Mouse (Mus musculus) left cerebral cortex, adult 2 months (tissue): ENCODE measurements at regions not wholly inside any gene's neighbourhood (a gene's known extent, or its start where the extent isn't known, plus 50 kb on each side); places are given as distances from the start of the nearest gene placed in this dataset.

Source experiments
- DNase-seq, 2 experiments: peaks; one replicate each; pipeline ENCODE4 v3.0.0; 2021 to 2022; ENCODE audit warnings: low spot score in 2 of 2, mixed read lengths in 1 of 2; ENCODE audit errors: extremely low spot score in 1 of 2
- H3K27ac ChIP-seq: fragments of 200-600 bp; 2 replicates; pipeline ENCODE4 v1.8.1; 2022
- H3K4me3 ChIP-seq: fragments of 200-600 bp; 2 replicates; pipeline ENCODE4 v1.8.1; 2022
- CTCF ChIP-seq: fragments of 200-600 bp; IDR thresholded peaks from 2 replicates; pipeline ENCODE4 v1.8.1; 2022; ENCODE audit warnings: antibody characterized with exemption, mild to moderate bottlenecking, moderate library complexity
- intact Hi-C: fragments of 180-260 bp; cut with DNase I; formaldehyde crosslinking; loops from one replicate; pipeline ENCODE4 v1.15.1; 2025
- microRNA-seq, 2 experiments: library from miRNA; unstranded; fragments of <30 nt; microRNA quantifications; one replicate each; pipeline ENCODE4 v1.2.0; 2021

GRCm38 (mm10) chr3:151384850-151385249 is 52.8 kb upstream of the Adgrl4 start:
- no peak for DNase-seq
- TF ChIP-seq CTCF = no peak
- Histone ChIP-seq H3K4me3 (no peak overlapping the region), H3K27ac (no peak overlapping the region)
- intact Hi-C loops = no loop called here

GRCm38 (mm10) chr3:151386103-151386502 is 51.6 kb upstream of the Adgrl4 start:
- Histone ChIP-seq H3K4me3 (no peak overlapping the region), H3K27ac (no peak overlapping the region)
- intact Hi-C loops = no loop called here
- DNase-seq = no peak
- no peak for TF ChIP-seq CTCF

Small RNA genes in the stretch of these regions (microRNA-seq; reads per million reads assigned to microRNA genes)
- 0 reads per million in 2 experiments for gene Mir3963
